Mouse (Mus musculus) limb, embryonic 12.5 days (tissue): ENCODE results near the gene Gm4027. TPM values are rescaled to one million over a fixed set of nuclear protein-coding genes. Genes with fewer than 3 reads are reported as not detected.
"Not testable (repeated sequence)": the region's sequence is repeated elsewhere in the genome, so short reads cannot be mapped to it uniquely, and the experiment has no call there.

ENCODE experiments used
- ATAC-seq: fragments of 200-750 bp; cut with Nextera tagmentation; 2 replicates; pipeline ENCODE4 v1.8.0; 2017; ENCODE audit warnings: low read depth, moderate TSS enrichment; ENCODE audit not compliant: insufficient number of reproducible peaks, insufficient read depth, low FRiP score, low TSS enrichment
- H3K27ac ChIP-seq: fragments of 300-500 bp; sonication (generic); 2 replicates; pipeline ENCODE4 v1.5.1; 2016; ENCODE audit warnings: mild to moderate bottlenecking, moderate library complexity
- H3K27me3 ChIP-seq: fragments of 300-500 bp; sonication (generic); 2 replicates; pipeline ENCODE4 v1.6.1; 2016; ENCODE audit warnings: mild to moderate bottlenecking, moderate library complexity
- H3K36me3 ChIP-seq: fragments of 300-500 bp; sonication (generic); 2 replicates; pipeline ENCODE4 v1.6.1; 2016; ENCODE audit warnings: mild to moderate bottlenecking, moderate library complexity
- H3K4me1 ChIP-seq: fragments of 300-500 bp; sonication (generic); replicated peaks from 2 replicates; pipeline ENCODE4 v1.6.1; 2016
- H3K4me2 ChIP-seq: fragments of 300-500 bp; sonication (generic); 2 replicates; pipeline ENCODE4 v1.6.1; 2016; ENCODE audit warnings: mild to moderate bottlenecking, moderate library complexity
- H3K4me3 ChIP-seq: fragments of 300-500 bp; sonication (generic); replicated peaks from 2 replicates; pipeline ENCODE4 v1.5.1; 2016; ENCODE audit warnings: mild to moderate bottlenecking
- H3K9ac ChIP-seq: fragments of 300-500 bp; sonication (generic); replicated peaks from 2 replicates; pipeline ENCODE4 v1.6.1; 2016; ENCODE audit warnings: mild to moderate bottlenecking, moderate library complexity
- H3K9me3 ChIP-seq: fragments of 300-500 bp; sonication (generic); 2 replicates; pipeline ENCODE4 v1.6.1; 2016; ENCODE audit warnings: mild to moderate bottlenecking, moderate library complexity
- WGBS: fragments of 180-500 bp; shearing (Covaris S2); methylation state at CpG from one replicate; pipeline ENCODE4 v1.1.7; 2016; 5-methylcytosine and 5-hydroxymethylcytosine counted together
- polyA plus RNA-seq: library from polyadenylated mRNA; unstranded; fragments of >200 nt; fragmentation: Nextera tagmentation; extraction: Ambion mirVana; gene quantifications from 2 replicates; pipeline ENCODE4 v1.2.1, GENCODE M21; 2016

Gm4027 gene
- polyA plus RNA-seq, result not detected in 2 replicates

- ATAC-seq, H3K4me2 ChIP-seq, H3K4me1 ChIP-seq: not testable (repeated sequence)
These were observed at the start of gene Gm4027 for GRCm38 (mm10) chr12:87618569-87618968. Gm4027 (plus strand) TSS chr12:87618869.

DNA sequence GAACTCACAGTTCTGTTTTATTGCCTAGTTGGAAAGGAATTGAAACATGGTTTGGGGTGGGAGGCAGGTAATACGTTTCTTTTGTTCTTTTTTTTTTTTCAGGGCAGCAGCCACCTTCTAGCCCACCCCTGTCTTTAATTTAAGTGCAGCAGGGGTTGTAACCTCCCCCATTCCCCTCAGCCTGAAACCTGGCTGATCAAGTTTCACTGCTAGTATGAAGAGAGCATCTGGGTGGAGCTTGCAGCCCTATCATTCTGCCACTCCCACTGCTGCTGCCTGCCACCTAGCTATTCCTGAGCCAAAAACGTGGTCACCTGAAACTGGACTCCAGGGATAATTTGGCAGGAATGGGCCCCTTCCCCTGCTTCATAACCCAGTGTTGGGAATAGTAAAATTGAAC is 17.3 kb upstream of the Gm4027 start:
- H3K36me3 ChIP-seq, ATAC-seq, H3K4me2 ChIP-seq, H3K4me3 ChIP-seq, H3K9ac ChIP-seq, H3K9me3 ChIP-seq, H3K27me3 ChIP-seq, H3K4me1 ChIP-seq, H3K27ac ChIP-seq: not testable (repeated sequence)
- WGBS, result 0% methylated on average over 2 of the region's 2 CpGs

More at GRCm38 (mm10) chr12:87618569-87618968, at the start of gene Gm4027:
- H3K27ac ChIP-seq, H3K4me3 ChIP-seq, H3K36me3 ChIP-seq, H3K27me3 ChIP-seq, H3K9me3 ChIP-seq, H3K9ac ChIP-seq: not testable (repeated sequence)
- WGBS, result 92% methylated on average over 6 of the region's 7 CpGs

GRCm38 (mm10) chr12:87602388-87602787 is 16.3 kb upstream of the Gm4027 start, which contains the start of gene Oog1:
Oog1 (plus strand) TSS chr12:87602688.
- H3K36me3 ChIP-seq, H3K4me3 ChIP-seq, H3K4me2 ChIP-seq, H3K27me3 ChIP-seq, ATAC-seq, H3K27ac ChIP-seq, H3K9ac ChIP-seq, H3K9me3 ChIP-seq, H3K4me1 ChIP-seq: not testable (repeated sequence)
- 90% methylated on average over 1 of the region's 2 CpGs for WGBS

GRCm38 (mm10) chr12:87644520-87644919 is 25.9 kb downstream of the Gm4027 start, which contains the start of gene Gm16381:
Gm16381 (minus strand) TSS chr12:87644620.
- H3K27me3 ChIP-seq, H3K9me3 ChIP-seq, H3K4me1 ChIP-seq, H3K27ac ChIP-seq, H3K9ac ChIP-seq, H3K4me3 ChIP-seq, H3K36me3 ChIP-seq, H3K4me2 ChIP-seq, ATAC-seq: not testable (repeated sequence)
- WGBS, result 89% methylated on average over 2 of the region's 2 CpGs

GRCm38 (mm10) chr12:87652916-87653703 is 34.4 kb downstream of the Gm4027 start:
- ATAC-seq, H3K36me3 ChIP-seq, H3K9ac ChIP-seq, H3K9me3 ChIP-seq, H3K27ac ChIP-seq, H3K4me1 ChIP-seq, H3K27me3 ChIP-seq, H3K4me3 ChIP-seq, H3K4me2 ChIP-seq: not testable (repeated sequence)
- WGBS, result 65% methylated on average over 2 of the region's 4 CpGs

Other genes starting within 250 kb of the Gm4027 start
- 64.6 and 71.7 TPM in 2 replicates for gene Sptlc2, start 230.5 kb upstream of the Gm4027 start, polyA plus RNA-seq
- gene Slirp, start 175.0 kb upstream of the Gm4027 start, polyA plus RNA-seq, result 330 and 347 TPM in 2 replicates
- 76.7 and 77.5 TPM in 2 replicates for gene Alkbh1, start 174.9 kb upstream of the Gm4027 start, polyA plus RNA-seq
- gene Snw1, start 146.6 kb upstream of the Gm4027 start, polyA plus RNA-seq, result 152 and 161 TPM in 2 replicates
- gene Gm5788, start 124.1 kb upstream of the Gm4027 start, polyA plus RNA-seq, result not detected in 2 replicates
- not detected in 2 replicates for gene Gm8300, start 104.6 kb upstream of the Gm4027 start, polyA plus RNA-seq
- not detected in 2 replicates for gene Oog1, start 16.2 kb upstream of the Gm4027 start, polyA plus RNA-seq
- gene Gm16381, start 25.8 kb downstream of the Gm4027 start, polyA plus RNA-seq, result not detected in 2 replicates
- gene Gm21319, start 156.9 kb downstream of the Gm4027 start, polyA plus RNA-seq, result not detected in 2 replicates
- gene Gm21936, start 176.6 kb downstream of the Gm4027 start, polyA plus RNA-seq, result not detected in 2 replicates
- gene BB287469, start 197.7 kb downstream of the Gm4027 start, polyA plus RNA-seq, result not detected in 2 replicates
- not detected in 2 replicates for gene Gm2001, start 223.5 kb downstream of the Gm4027 start, polyA plus RNA-seq